Mouse (Mus musculus) embryonic facial prominence, embryonic 12.5 days (tissue): ENCODE data around the gene Ccl7. TPM values are rescaled to one million over a fixed set of nuclear protein-coding genes. Genes with fewer than 3 reads are reported as not detected.

ENCODE experiments used
- ATAC-seq: fragments of 200-750 bp; cut with Nextera tagmentation; 2 replicates; pipeline ENCODE4 v1.8.0; 2017; ENCODE audit not compliant: insufficient number of reproducible peaks, insufficient read depth, low FRiP score, low TSS enrichment
- H3K27ac ChIP-seq: fragments of 300-500 bp; sonication (generic); 2 replicates; pipeline ENCODE4 v1.5.1; 2016; ENCODE audit warnings: mild to moderate bottlenecking
- H3K27me3 ChIP-seq: fragments of 300-500 bp; sonication (generic); 2 replicates; pipeline ENCODE4 v1.6.1; 2016; ENCODE audit warnings: mild to moderate bottlenecking, moderate library complexity
- H3K36me3 ChIP-seq: fragments of 300-500 bp; sonication (generic); 2 replicates; pipeline ENCODE4 v1.6.1; 2016; ENCODE audit warnings: mild to moderate bottlenecking
- H3K4me1 ChIP-seq: fragments of 300-500 bp; sonication (generic); 2 replicates; pipeline ENCODE4 v1.6.1; 2016
- H3K4me2 ChIP-seq: fragments of 300-500 bp; sonication (generic); replicated peaks from 2 replicates; pipeline ENCODE4 v1.6.1; 2016; ENCODE audit warnings: mild to moderate bottlenecking, moderate library complexity
- H3K4me3 ChIP-seq: fragments of 300-500 bp; sonication (generic); 2 replicates; pipeline ENCODE4 v1.5.1; 2016; ENCODE audit warnings: mild to moderate bottlenecking
- H3K9ac ChIP-seq: fragments of 300-500 bp; sonication (generic); 2 replicates; pipeline ENCODE4 v1.6.1; 2016; ENCODE audit warnings: mild to moderate bottlenecking, moderate library complexity
- H3K9me3 ChIP-seq: fragments of 300-500 bp; sonication (generic); 2 replicates; pipeline ENCODE4 v1.6.1; 2016; ENCODE audit warnings: mild to moderate bottlenecking, moderate library complexity
- WGBS: fragments of 180-500 bp; shearing (Covaris S2); methylation state at CpG from one replicate; pipeline ENCODE4 v1.1.7; 2016; 5-methylcytosine and 5-hydroxymethylcytosine counted together
- polyA plus RNA-seq: library from polyadenylated mRNA; unstranded; fragments of >200 nt; fragmentation: Nextera tagmentation; extraction: Ambion mirVana; gene quantifications from 2 replicates; pipeline ENCODE4 v1.2.1, GENCODE M21; 2016

The Ccl7 gene
- polyA plus RNA-seq, 1 experiment from 2014 or later, result 1.5 TPM

DNA sequence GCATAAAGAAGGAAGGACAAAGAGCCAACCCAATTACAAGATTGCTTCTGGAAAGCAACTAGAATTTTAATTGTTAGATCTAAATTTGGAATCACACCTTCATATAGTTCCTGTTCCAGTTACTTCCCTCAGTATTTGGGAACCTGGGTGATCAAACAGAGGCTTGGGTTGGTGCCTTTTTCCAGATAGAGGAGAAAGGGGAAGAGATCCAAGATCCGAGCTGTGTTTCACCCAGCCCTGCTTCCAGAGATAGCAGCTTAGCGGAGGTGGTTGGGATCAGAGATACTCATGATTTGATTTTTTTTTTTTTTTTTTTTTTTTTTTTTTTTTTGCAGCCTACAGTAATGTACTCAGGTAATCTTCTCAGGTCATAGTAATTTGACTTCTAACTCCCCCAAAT is 9.7 kb upstream of the Ccl7 start:
- WGBS, result 79% methylated on average over 2 of the region's 2 CpGs
- no peaks in the 10 kb centered on the region for H3K27me3 ChIP-seq
- 0 out of 2 replicates have a peak, but pooled peaks cover 8% of the 10 kb centered on the region for H3K4me1 ChIP-seq
- H3K27ac ChIP-seq, result no peak overlapping the region
- no peak for ATAC-seq
- no peak overlapping the region for H3K4me2 ChIP-seq
- H3K9me3 ChIP-seq, result no peaks in the 10 kb centered on the region
- H3K9ac ChIP-seq, result no peak overlapping the region
- H3K36me3 ChIP-seq, result no peaks in the 10 kb centered on the region
- H3K4me3 ChIP-seq, result no peak overlapping the region

DNA sequence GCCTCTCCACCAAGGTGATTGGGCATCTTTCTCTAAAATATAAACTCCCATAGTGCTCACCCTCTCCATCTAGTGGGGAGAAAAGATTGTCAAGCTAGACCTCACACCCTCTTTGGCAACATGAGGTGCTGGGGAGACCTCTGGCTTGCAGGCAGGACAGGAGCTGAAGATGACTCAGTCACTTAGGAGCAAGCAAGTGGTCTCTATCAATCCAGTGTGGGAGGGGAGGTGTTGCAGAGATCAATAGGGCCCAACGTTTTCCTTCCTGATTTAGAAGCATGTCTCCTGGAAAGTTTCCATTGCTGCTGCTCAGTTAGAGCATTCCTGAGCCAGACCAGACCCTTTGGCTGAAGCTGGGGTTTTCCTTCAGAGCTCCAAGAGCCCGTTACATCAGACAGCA is 7.0 kb upstream of the Ccl7 start, which contains the start of gene Gm17268:
Gene Gm17268, minus strand, starts transcription at position 28 of the 400 bp plus-strand sequence.
- Histone ChIP-seq H3K4me1 (0 out of 2 replicates have a peak, but pooled peaks cover under 1% of the 10 kb centered on the region), H3K9me3 (no peaks in the 10 kb centered on the region), H3K27ac (no peak within 1 kb of the TSS), H3K9ac (no peak within 1 kb of the TSS), H3K27me3 (no peaks in the 10 kb centered on the region), H3K4me3 (no peak within 1 kb of the TSS), H3K4me2 (no peak within 1 kb of the TSS), H3K36me3 (no peaks in the 10 kb centered on the region)
- no peak for ATAC-seq
- 52% methylated on average over 2 of the region's 2 CpGs for WGBS

DNA sequence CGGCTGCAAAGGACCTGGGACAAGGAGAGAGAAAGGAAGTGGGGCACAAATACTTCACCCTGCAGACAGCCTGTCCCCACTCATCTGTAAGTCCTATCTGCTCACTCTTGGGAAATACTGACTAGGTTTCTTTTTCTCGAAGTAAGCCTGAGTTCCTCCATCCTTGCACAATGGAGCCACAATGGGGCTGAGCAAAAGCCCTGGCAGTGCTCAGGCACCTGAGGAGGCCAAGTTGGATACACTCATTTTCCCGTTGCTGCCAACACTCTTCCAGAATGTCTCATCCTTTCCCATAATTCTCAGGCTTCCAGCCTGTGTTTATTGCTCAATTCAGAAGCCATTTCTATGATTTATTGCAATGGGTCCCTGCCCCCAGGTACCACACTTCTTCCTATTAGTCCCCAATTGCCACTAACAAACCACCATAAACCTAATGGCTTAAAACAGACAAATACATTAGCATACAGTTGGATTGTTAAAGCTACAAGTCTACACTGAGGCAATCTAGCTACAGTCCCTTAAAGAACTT is 6.3 kb upstream of the Ccl7 start:
- no peaks in the 10 kb centered on the region for H3K9me3 ChIP-seq
- H3K27me3 ChIP-seq, result no peaks in the 10 kb centered on the region
- H3K36me3 ChIP-seq, result no peaks in the 10 kb centered on the region
- no peak for ATAC-seq
- 72% methylated on average over 3 of the region's 3 CpGs for WGBS
- H3K27ac ChIP-seq, result no peak overlapping the region
- no peak overlapping the region for H3K4me3 ChIP-seq
- no peaks in the 10 kb centered on the region for H3K4me1 ChIP-seq
- H3K4me2 ChIP-seq, result no peak overlapping the region
- H3K9ac ChIP-seq, result no peak overlapping the region

DNA sequence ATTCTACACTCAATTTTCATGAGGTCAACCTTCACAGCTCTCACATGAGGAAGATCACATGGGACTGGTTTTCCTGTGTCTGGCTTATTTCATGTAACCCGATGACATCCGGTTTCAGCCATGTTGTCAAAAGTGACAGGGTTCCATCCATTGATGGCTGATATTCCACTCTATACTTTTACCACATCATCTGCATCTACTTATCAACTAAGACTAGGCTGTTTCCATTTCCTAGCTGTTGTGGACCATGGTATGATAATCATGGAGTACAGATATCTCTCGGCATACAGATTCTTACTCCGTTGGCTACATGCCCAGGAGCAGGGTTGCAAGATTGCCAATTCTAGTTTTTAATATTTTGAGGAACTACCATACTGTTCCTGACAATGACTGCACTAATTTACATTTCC is 3.8 kb upstream of the Ccl7 start:
- ATAC-seq, result no peak
- 81% methylated on average over 4 of the region's 4 CpGs for WGBS
- no peaks in the 10 kb centered on the region for H3K36me3 ChIP-seq

DNA sequence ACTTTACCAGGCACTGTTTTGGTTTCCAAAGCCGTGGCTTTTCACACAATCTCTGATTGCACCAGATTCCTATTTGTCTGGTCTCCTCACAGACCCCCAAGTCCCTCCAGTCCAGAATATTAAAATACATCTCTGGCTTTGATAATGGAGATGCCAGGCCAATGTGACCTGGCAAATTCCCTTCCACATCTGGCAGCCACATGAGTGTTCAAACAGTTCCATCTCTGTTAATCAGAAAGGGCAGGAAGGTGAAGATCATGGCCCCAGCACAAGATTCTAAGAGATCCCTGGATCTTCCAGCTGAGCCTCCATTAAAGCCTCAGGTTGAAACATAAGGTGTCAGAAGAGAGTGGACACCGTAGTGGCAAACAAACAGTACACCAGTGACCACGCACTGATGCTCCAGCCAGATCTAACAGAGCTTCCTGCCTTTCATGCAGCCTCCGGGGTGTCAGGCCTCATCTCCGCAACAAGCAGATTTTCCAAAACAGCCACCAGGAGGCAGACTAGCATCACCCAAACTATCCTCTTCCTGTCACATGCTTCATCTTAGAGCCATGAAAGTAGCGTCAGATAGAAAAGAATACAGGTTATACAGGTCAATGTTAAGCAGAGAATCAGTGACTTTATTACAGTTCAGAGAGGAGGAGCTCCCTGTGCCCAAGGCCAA is 2.4 kb downstream of the Ccl7 start:
- 24% methylated on average over 6 of the region's 6 CpGs for WGBS
- no peak overlapping the region for H3K9ac ChIP-seq
- no peak for ATAC-seq

More for the DNA sequence above, 3.8 kb upstream of the Ccl7 start:
- no peaks in the 10 kb centered on the region for H3K27me3 ChIP-seq
- no peak overlapping the region for H3K27ac ChIP-seq
- H3K4me2 ChIP-seq, result no peak overlapping the region
- H3K4me1 ChIP-seq, result no peaks in the 10 kb centered on the region
- no peak overlapping the region for H3K4me3 ChIP-seq
- no peaks in the 10 kb centered on the region for H3K9me3 ChIP-seq
- H3K9ac ChIP-seq, result no peak overlapping the region

DNA sequence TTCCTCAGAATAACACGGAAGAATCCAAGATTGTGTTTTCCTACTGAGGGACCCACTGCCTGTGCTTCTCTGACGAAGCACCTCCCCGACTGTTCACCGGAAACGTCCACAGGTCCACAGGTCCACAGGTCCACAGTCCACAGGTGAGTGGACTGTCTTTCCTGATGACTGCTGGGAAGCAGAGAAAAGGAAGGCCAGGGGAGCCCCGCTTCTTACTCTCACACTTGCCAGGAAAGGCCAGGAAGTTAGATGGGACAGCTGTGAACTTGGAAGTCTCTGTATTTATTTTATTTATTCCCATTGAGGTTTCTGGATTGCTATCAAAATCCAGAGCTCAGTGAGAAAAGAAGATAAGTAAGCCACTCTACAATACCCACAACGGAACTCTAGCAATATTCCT is 8.3 kb downstream of the Ccl7 start:
- WGBS, result 81% methylated on average over 7 of the region's 7 CpGs
- Histone ChIP-seq H3K27me3 (no peaks in the 10 kb centered on the region), H3K9me3 (no peaks in the 10 kb centered on the region), H3K27ac (no peak overlapping the region), H3K36me3 (no peaks in the 10 kb centered on the region), H3K9ac (no peak overlapping the region), H3K4me2 (no peak overlapping the region), H3K4me1 (no peaks in the 10 kb centered on the region), H3K4me3 (no peak overlapping the region)
- no peak for ATAC-seq

More for the DNA sequence above, 2.4 kb downstream of the Ccl7 start:
- no peaks in the 10 kb centered on the region for H3K4me1 ChIP-seq
- no peak overlapping the region for H3K27ac ChIP-seq
- H3K36me3 ChIP-seq, result no peaks in the 10 kb centered on the region
- no peak overlapping the region for H3K4me3 ChIP-seq
- H3K9me3 ChIP-seq, result no peaks in the 10 kb centered on the region
- H3K27me3 ChIP-seq, result no peaks in the 10 kb centered on the region
- H3K4me2 ChIP-seq, result no peak overlapping the region

DNA sequence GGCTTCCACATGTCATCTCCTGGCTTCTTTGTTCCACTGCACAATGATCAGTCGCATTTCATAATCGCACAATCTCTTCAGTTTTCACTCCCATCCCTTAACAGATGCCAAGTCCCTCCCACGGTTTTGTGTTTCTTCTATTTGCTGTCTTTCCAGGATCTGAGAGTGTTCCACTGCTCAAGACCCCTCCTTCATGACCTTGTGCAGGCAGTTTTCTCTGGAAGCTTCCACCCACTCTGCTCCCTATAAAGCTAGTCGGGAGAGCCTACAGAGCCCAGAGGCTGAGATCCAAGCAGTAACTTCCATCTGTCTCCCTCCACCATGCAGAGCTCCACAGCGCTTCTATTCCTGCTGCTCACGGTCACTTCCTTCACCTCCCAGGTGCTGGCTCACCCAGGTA is 12.1 kb downstream of the Ccl7 start, which contains the start of gene Ccl11:
Gene Ccl11, plus strand, starts transcription at position 178 of the 400 bp plus-strand sequence.
- 75% methylated on average over 6 of the region's 6 CpGs for whole genome bisulfite sequencing
- no peaks in the 10 kb centered on the region for H3K27me3 ChIP-seq
- H3K4me2 ChIP-seq, result no peak within 1 kb of the TSS
- ATAC-seq, result no peak
- H3K27ac ChIP-seq, result no peak within 1 kb of the TSS
- H3K4me3 ChIP-seq, result no peak within 1 kb of the TSS
- H3K4me1 ChIP-seq, result no peaks in the 10 kb centered on the region
- H3K9ac ChIP-seq, result no peak within 1 kb of the TSS
- no peaks in the 10 kb centered on the region for H3K36me3 ChIP-seq
- H3K9me3 ChIP-seq, result no peaks in the 10 kb centered on the region

DNA sequence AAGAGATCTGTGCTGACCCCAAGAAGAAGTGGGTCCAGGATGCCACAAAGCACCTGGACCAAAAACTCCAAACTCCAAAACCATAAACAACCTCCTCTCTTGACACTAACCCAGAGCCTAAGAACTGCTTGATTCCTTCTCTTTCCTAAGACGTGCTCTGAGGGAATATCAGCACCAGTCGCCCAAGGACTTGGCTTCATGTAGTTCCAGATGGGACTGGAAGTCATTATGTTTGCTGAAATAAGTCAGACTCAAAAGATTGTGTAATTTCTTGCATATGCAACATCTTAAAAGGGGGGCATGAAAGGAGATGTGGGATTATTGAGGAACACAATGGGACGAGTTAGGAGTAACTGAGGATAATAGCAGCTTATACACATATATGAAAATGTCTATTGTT is 16.7 kb downstream of the Ccl7 start:
- H3K4me1 ChIP-seq, result no peaks in the 10 kb centered on the region
- no peaks in the 10 kb centered on the region for H3K36me3 ChIP-seq
- H3K27me3 ChIP-seq, result no peaks in the 10 kb centered on the region
- no peaks in the 10 kb centered on the region for H3K9me3 ChIP-seq
- H3K4me2 ChIP-seq, result no peak overlapping the region
- no peak overlapping the region for H3K4me3 ChIP-seq
- no peak overlapping the region for H3K9ac ChIP-seq
- no peak overlapping the region for H3K27ac ChIP-seq
- WGBS, result 41% methylated on average over 3 of the region's 3 CpGs
- no peak for ATAC-seq

DNA sequence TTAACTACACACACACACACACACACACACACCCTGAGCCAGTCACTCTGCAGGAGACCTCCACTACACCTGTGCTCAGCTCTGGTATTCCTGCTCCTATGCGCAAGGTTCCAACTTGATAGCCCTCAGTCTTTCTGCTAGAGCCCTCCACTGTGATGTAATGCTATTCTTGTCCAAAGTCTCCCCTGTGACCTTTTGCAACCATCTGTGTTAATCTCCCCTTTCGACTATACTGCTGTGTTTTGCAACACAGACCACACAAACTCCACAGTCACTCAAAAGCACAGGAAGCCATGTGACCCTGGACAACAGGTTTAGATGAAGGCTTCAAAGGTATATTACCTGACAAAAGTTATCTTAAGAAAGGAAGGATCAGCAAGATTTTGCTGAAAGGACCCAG is 17.9 kb downstream of the Ccl7 start:
- H3K9me3 ChIP-seq, result no peaks in the 10 kb centered on the region
- 69% methylated on average over 2 of the region's 2 CpGs for WGBS
- no peak overlapping the region for H3K9ac ChIP-seq
- H3K4me2 ChIP-seq, result no peak overlapping the region
- H3K27me3 ChIP-seq, result no peaks in the 10 kb centered on the region
- ATAC-seq, result no peak
- no peak overlapping the region for H3K27ac ChIP-seq
- no peaks in the 10 kb centered on the region for H3K36me3 ChIP-seq
- no peak overlapping the region for H3K4me3 ChIP-seq
- no peaks in the 10 kb centered on the region for H3K4me1 ChIP-seq

DNA sequence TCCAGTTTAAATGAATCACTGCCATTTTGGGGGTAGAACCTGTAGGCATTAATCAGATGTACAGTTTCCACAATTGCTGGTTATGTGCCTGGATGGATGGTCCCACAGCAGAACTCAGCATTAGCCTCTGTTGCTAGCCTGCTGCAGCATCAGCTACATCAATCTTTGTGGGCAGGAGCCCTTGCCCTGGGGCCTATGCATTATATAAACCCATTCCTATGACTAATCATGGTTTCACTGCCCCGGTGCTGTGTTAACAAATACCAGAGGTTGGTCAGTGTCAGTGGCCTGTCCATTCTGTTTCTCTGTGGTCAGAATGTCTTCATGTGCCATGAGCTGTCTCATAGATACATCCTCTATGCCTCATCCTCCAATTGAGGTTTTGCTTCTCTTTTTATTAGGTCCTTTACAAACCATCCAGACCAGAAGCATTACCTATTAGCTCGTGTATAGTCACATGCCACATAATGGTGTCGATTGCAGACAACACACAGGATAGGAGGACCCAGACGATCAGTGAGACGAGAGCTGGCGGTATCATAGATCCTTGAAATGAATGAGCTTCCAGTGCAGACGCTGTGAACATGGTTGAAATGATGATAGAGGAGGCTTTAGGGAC is 21.6 kb downstream of the Ccl7 start:
- Histone ChIP-seq H3K4me1 (no peaks in the 10 kb centered on the region), H3K27me3 (no peaks in the 10 kb centered on the region), H3K36me3 (no peaks in the 10 kb centered on the region), H3K9me3 (no peaks in the 10 kb centered on the region), H3K9ac (no peak overlapping the region), H3K27ac (no peak overlapping the region), H3K4me3 (no peak overlapping the region), H3K4me2 (no peak overlapping the region)
- 80% methylated on average over 7 of the region's 7 CpGs for WGBS
- ATAC-seq, result no peak

DNA sequence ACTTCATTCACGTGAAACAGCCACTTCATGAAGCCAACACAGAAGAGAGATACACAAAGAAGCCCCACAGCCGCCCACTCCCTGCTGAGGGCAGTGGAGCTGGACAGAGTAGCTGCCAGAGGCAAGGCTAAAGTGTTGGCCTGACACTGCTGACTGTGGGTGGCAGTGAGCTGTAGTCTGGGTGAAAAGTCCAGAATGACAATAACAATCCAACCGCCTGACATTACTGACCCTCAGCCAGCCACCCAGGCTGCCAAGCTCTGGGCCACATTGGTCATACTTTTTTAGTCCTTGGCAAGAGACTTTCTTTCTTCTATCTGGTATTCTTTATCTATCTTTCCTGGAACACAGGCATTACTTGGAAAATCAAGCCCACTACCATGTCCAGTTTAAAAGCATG is 25.6 kb downstream of the Ccl7 start:
- 76% methylated on average over 3 of the region's 3 CpGs for WGBS
- H3K4me2 ChIP-seq, result no peak overlapping the region
- ATAC-seq, result no peak
- no peak overlapping the region for H3K9ac ChIP-seq
- H3K4me3 ChIP-seq, result no peak overlapping the region
- H3K4me1 ChIP-seq, result no peaks in the 10 kb centered on the region
- no peak overlapping the region for H3K27ac ChIP-seq
- no peaks in the 10 kb centered on the region for H3K27me3 ChIP-seq
- 0 out of 2 replicates have a peak, but pooled peaks cover 5% of the 10 kb centered on the region for H3K9me3 ChIP-seq
- no peaks in the 10 kb centered on the region for H3K36me3 ChIP-seq

DNA sequence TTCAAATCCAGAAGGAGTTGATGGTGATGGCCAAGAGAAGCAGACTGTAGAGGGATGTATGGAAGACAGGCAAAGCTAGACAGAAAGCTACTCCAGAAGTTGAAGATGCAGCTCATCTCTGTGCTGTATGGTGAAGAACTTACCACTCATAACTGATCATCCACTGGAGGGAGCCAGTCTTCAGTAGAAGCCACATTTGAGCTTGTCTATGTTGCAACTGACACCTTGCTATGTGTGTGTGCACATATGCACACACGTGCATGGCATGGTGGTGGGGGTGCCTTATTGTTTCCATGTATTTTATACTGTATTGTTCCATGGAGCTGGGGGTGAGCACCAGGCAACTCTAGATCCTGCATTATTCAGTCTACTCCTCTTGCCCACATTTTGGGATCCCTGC is 26.9 kb downstream of the Ccl7 start:
- H3K4me3 ChIP-seq, result no peak overlapping the region
- no peak for ATAC-seq
- H3K4me2 ChIP-seq, result no peak overlapping the region
- no peaks in the 10 kb centered on the region for H3K27me3 ChIP-seq
- no peak overlapping the region for H3K27ac ChIP-seq
- H3K36me3 ChIP-seq, result no peaks in the 10 kb centered on the region
- 0 out of 2 replicates have a peak, but pooled peaks cover 5% of the 10 kb centered on the region for H3K9me3 ChIP-seq
- no peak overlapping the region for H3K9ac ChIP-seq
- no peaks in the 10 kb centered on the region for H3K4me1 ChIP-seq
- WGBS, result 96% methylated on average over 1 of the region's 1 CpGs
